Mouse (Mus musculus) midbrain, embryonic 15.5 days (tissue): ENCODE measurements around the gene Nup93. TPM values are rescaled to one million over a fixed set of nuclear protein-coding genes. Genes with fewer than 3 reads are reported as not detected.

Experiments
- ATAC-seq: fragments of 200-750 bp; cut with Nextera tagmentation; replicated peaks from 2 replicates; pipeline ENCODE4 v1.8.0; 2017; ENCODE audit warnings: moderate TSS enrichment
- H3K27ac ChIP-seq: fragments of 300-500 bp; sonication (generic); 2 replicates; pipeline ENCODE4 v1.5.1; 2015; ENCODE audit warnings: mild to moderate bottlenecking, inconsistent platforms
- H3K27me3 ChIP-seq: fragments of 300-500 bp; sonication (generic); replicated peaks from 2 replicates; pipeline ENCODE4 v1.6.1; 2015; ENCODE audit warnings: inconsistent platforms
- H3K36me3 ChIP-seq: fragments of 300-500 bp; sonication (generic); replicated peaks from 2 replicates; pipeline ENCODE4 v1.6.1; 2015; ENCODE audit warnings: inconsistent platforms
- H3K4me1 ChIP-seq: fragments of 300-500 bp; sonication (generic); 2 replicates; pipeline ENCODE4 v1.6.1; 2015; ENCODE audit warnings: inconsistent platforms
- H3K4me2 ChIP-seq: fragments of 300-500 bp; sonication (generic); 2 replicates; pipeline ENCODE4 v1.6.1; 2015; ENCODE audit warnings: inconsistent platforms, mild to moderate bottlenecking, moderate library complexity
- H3K4me3 ChIP-seq: fragments of 300-500 bp; sonication (generic); 2 replicates; pipeline ENCODE4 v1.5.1; 2015; ENCODE audit warnings: mild to moderate bottlenecking, inconsistent platforms
- H3K9ac ChIP-seq: fragments of 300-500 bp; sonication (generic); 2 replicates; pipeline ENCODE4 v1.6.1; 2015; ENCODE audit warnings: mild to moderate bottlenecking, inconsistent platforms
- H3K9me3 ChIP-seq: fragments of 300-500 bp; sonication (generic); 2 replicates; pipeline ENCODE4 v1.6.1; 2016; ENCODE audit warnings: inconsistent platforms
- WGBS: fragments of 180-500 bp; shearing (Covaris S2); methylation state at CpG from one replicate; pipeline ENCODE4 v1.1.7; 2015; ENCODE audit warnings: mixed read lengths; 5-methylcytosine and 5-hydroxymethylcytosine counted together
- polyA plus RNA-seq: library from polyadenylated mRNA; unstranded; fragments of >200 nt; fragmentation: Nextera tagmentation; extraction: Ambion mirVana; gene quantifications from 2 replicates; pipeline ENCODE4 v1.2.1, GENCODE M21; 2015

Nup93 gene
- polyA plus RNA-seq, 1 experiment from 2014 or later: 63.4 TPM

GRCm38 (mm10) chr8:94307652-94308051 is 93.3 kb downstream of the Nup93 start:
- no peak overlapping the region for H3K4me3 ChIP-seq
- H3K9me3 ChIP-seq: no peaks in the 10 kb centered on the region
- H3K36me3 ChIP-seq: peaks cover 65% of the 10 kb centered on the region
- no peaks in the 10 kb centered on the region for H3K4me1 ChIP-seq
- 92% methylated on average over 9 of the region's 9 CpGs for WGBS
- no peak overlapping the region for H3K4me2 ChIP-seq
- no peak overlapping the region for H3K27ac ChIP-seq
- ATAC-seq: no peak
- H3K9ac ChIP-seq: no peak overlapping the region
- H3K27me3 ChIP-seq: no peaks in the 10 kb centered on the region

GRCm38 (mm10) chr8:94314069-94314468 is 99.7 kb downstream of the Nup93 start:
- Histone ChIP-seq H3K9ac (no peak overlapping the region), H3K36me3 (peaks cover 57% of the 10 kb centered on the region), H3K4me3 (no peak overlapping the region), H3K4me2 (no peak overlapping the region), H3K27me3 (no peaks in the 10 kb centered on the region), H3K27ac (no peak overlapping the region), H3K4me1 (no peaks in the 10 kb centered on the region), H3K9me3 (no peaks in the 10 kb centered on the region)
- 82% methylated on average over 2 of the region's 2 CpGs for WGBS
- no peak for ATAC-seq

- no peak overlapping the region for H3K27ac ChIP-seq
- H3K27me3 ChIP-seq: no peaks in the 10 kb centered on the region
- H3K4me1 ChIP-seq: no peaks in the 10 kb centered on the region
- H3K4me3 ChIP-seq: no peak overlapping the region
- WGBS: 93% methylated on average over 2 of the region's 2 CpGs
- H3K9ac ChIP-seq: no peak overlapping the region
- peaks cover 33% of the 10 kb centered on the region for H3K36me3 ChIP-seq
- H3K4me2 ChIP-seq: no peak overlapping the region
- ATAC-seq: no peak
- no peaks in the 10 kb centered on the region for H3K9me3 ChIP-seq
Measured at GRCm38 (mm10) chr8:94317249-94317648, 102.9 kb downstream of the Nup93 start.

GRCm38 (mm10) chr8:94317691-94318090 is 103.3 kb downstream of the Nup93 start:
- ATAC-seq: no peak
- peaks cover 33% of the 10 kb centered on the region for H3K36me3 ChIP-seq
- WGBS: 94% methylated on average over 2 of the region's 2 CpGs

GRCm38 (mm10) chr8:94320036-94320435 is 105.7 kb downstream of the Nup93 start:
- Histone ChIP-seq H3K4me3 (no peak overlapping the region), H3K36me3 (peaks cover 23% of the 10 kb centered on the region), H3K27ac (no peak overlapping the region), H3K27me3 (no peaks in the 10 kb centered on the region), H3K9ac (no peak overlapping the region), H3K9me3 (no peaks in the 10 kb centered on the region), H3K4me1 (no peaks in the 10 kb centered on the region), H3K4me2 (no peak overlapping the region)
- 91% methylated on average over 2 of the region's 2 CpGs for WGBS
- no peak for ATAC-seq

More at GRCm38 (mm10) chr8:94317691-94318090, 103.3 kb downstream of the Nup93 start:
- H3K27ac ChIP-seq: no peak overlapping the region
- H3K9me3 ChIP-seq: no peaks in the 10 kb centered on the region
- H3K4me3 ChIP-seq: no peak overlapping the region
- no peak overlapping the region for H3K4me2 ChIP-seq
- no peaks in the 10 kb centered on the region for H3K27me3 ChIP-seq
- H3K4me1 ChIP-seq: no peaks in the 10 kb centered on the region
- H3K9ac ChIP-seq: no peak overlapping the region

GRCm38 (mm10) chr8:94322083-94322482 is 107.7 kb downstream of the Nup93 start:
- H3K36me3 ChIP-seq: peaks cover 13% of the 10 kb centered on the region; the same call in 1 of the 2 replicates
- H3K27me3 ChIP-seq: no peaks in the 10 kb centered on the region
- H3K4me3 ChIP-seq: no peak overlapping the region
- 61% methylated on average over 4 of the region's 4 CpGs for WGBS
- H3K9ac ChIP-seq: no peak overlapping the region
- H3K4me1 ChIP-seq: no peaks in the 10 kb centered on the region
- H3K9me3 ChIP-seq: no peaks in the 10 kb centered on the region
- H3K27ac ChIP-seq: no peak overlapping the region
- H3K4me2 ChIP-seq: no peak overlapping the region
- ATAC-seq: no peak

GRCm38 (mm10) chr8:94323041-94323440 is 108.7 kb downstream of the Nup93 start:
- H3K9me3 ChIP-seq: no peaks in the 10 kb centered on the region
- H3K9ac ChIP-seq: no peak overlapping the region
- H3K27me3 ChIP-seq: no peaks in the 10 kb centered on the region
- no peak overlapping the region for H3K4me2 ChIP-seq
- 93% methylated on average over 6 of the region's 6 CpGs for WGBS
- H3K4me3 ChIP-seq: no peak overlapping the region
- no peak for ATAC-seq
- no peak overlapping the region for H3K27ac ChIP-seq
- H3K36me3 ChIP-seq: peaks cover 4% of the 10 kb centered on the region; the same call in 1 of the 2 replicates
- H3K4me1 ChIP-seq: no peaks in the 10 kb centered on the region

GRCm38 (mm10) chr8:94324071-94324470 is 109.7 kb downstream of the Nup93 start:
- WGBS: 52% methylated on average over 12 of the region's 12 CpGs
- no peaks in the 10 kb centered on the region for H3K4me1 ChIP-seq
- H3K36me3 ChIP-seq: 0 out of 2 replicates have a peak, but pooled peaks cover 4% of the 10 kb centered on the region
- H3K27ac ChIP-seq: no peak overlapping the region
- no peak overlapping the region for H3K4me2 ChIP-seq
- H3K9ac ChIP-seq: no peak overlapping the region
- no peak overlapping the region for H3K4me3 ChIP-seq
- H3K27me3 ChIP-seq: no peaks in the 10 kb centered on the region
- ATAC-seq: no peak
- H3K9me3 ChIP-seq: no peaks in the 10 kb centered on the region

GRCm38 (mm10) chr8:94326016-94326415 is 111.7 kb downstream of the Nup93 start:
- WGBS: 74% methylated on average over 4 of the region's 4 CpGs
- ATAC-seq: no peak
- no peak overlapping the region for H3K4me3 ChIP-seq

GRCm38 (mm10) chr8:94328932-94329728 is 114.8 kb downstream of the Nup93 start, which contains the start of gene Slc12a3:
Gene Slc12a3 (plus strand): TSS chr8:94329201.
- 83% methylated on average over 21 of the region's 21 CpGs for WGBS
- no peak within 1 kb of the TSS for H3K9ac ChIP-seq
- H3K4me2 ChIP-seq: no peak within 1 kb of the TSS
- no peak within 1 kb of the TSS for H3K4me3 ChIP-seq
- 0 out of 2 replicates have a peak, but pooled peaks have one; percentile 30 for ATAC-seq
- H3K9me3 ChIP-seq: no peaks in the 10 kb centered on the region
- H3K4me1 ChIP-seq: no peaks in the 10 kb centered on the region
- H3K27ac ChIP-seq: no peak within 1 kb of the TSS
- no peaks in the 10 kb centered on the region for H3K27me3 ChIP-seq
- H3K36me3 ChIP-seq: no peaks in the 10 kb centered on the region

More at GRCm38 (mm10) chr8:94326016-94326415, 111.7 kb downstream of the Nup93 start:
- H3K4me1 ChIP-seq: no peaks in the 10 kb centered on the region
- no peak overlapping the region for H3K27ac ChIP-seq
- H3K27me3 ChIP-seq: no peaks in the 10 kb centered on the region
- H3K4me2 ChIP-seq: no peak overlapping the region
- no peak overlapping the region for H3K9ac ChIP-seq
- H3K36me3 ChIP-seq: 0 out of 2 replicates have a peak, but pooled peaks cover 2% of the 10 kb centered on the region
- H3K9me3 ChIP-seq: no peaks in the 10 kb centered on the region

- Histone ChIP-seq H3K27ac (no peak overlapping the region), H3K4me2 (no peak overlapping the region), H3K4me3 (no peak overlapping the region), H3K9me3 (no peaks in the 10 kb centered on the region), H3K4me1 (no peaks in the 10 kb centered on the region), H3K27me3 (no peaks in the 10 kb centered on the region), H3K36me3 (no peaks in the 10 kb centered on the region), H3K9ac (no peak overlapping the region)
- ATAC-seq: peak; percentile 70
- 37% methylated on average over 4 of the region's 4 CpGs for WGBS
Measured at GRCm38 (mm10) chr8:94330733-94331132, 116.4 kb downstream of the Nup93 start.

GRCm38 (mm10) chr8:94333345-94333744 is 119.0 kb downstream of the Nup93 start:
- no peaks in the 10 kb centered on the region for H3K27me3 ChIP-seq
- H3K4me1 ChIP-seq: no peaks in the 10 kb centered on the region
- H3K36me3 ChIP-seq: no peaks in the 10 kb centered on the region
- H3K27ac ChIP-seq: no peak overlapping the region
- H3K4me2 ChIP-seq: no peak overlapping the region
- no peak for ATAC-seq
- H3K9me3 ChIP-seq: no peaks in the 10 kb centered on the region
- no peak overlapping the region for H3K9ac ChIP-seq
- 51% methylated on average over 5 of the region's 5 CpGs for WGBS
- no peak overlapping the region for H3K4me3 ChIP-seq

- no peak overlapping the region for H3K27ac ChIP-seq
- no peak overlapping the region for H3K9ac ChIP-seq
- ATAC-seq: no peak
- no peaks in the 10 kb centered on the region for H3K36me3 ChIP-seq
- no peaks in the 10 kb centered on the region for H3K9me3 ChIP-seq
- 87% methylated on average over 8 of the region's 8 CpGs for WGBS
- no peak overlapping the region for H3K4me2 ChIP-seq
- no peaks in the 10 kb centered on the region for H3K27me3 ChIP-seq
- H3K4me3 ChIP-seq: no peak overlapping the region
- no peaks in the 10 kb centered on the region for H3K4me1 ChIP-seq
Measured at GRCm38 (mm10) chr8:94337559-94337958, 123.2 kb downstream of the Nup93 start.
